Mouse (Mus musculus) brain, embryonic 14.5 days (tissue): ENCODE data around the gene Mindy4. TPM values are rescaled to one million over a fixed set of nuclear protein-coding genes. Genes with fewer than 3 reads are reported as not detected.

Experiments used
- DNase-seq: peaks from one replicate; pipeline ENCODE4 v3.0.0-alpha.2; 2011; ENCODE audit warnings: low read depth
- CTCF ChIP-seq: fragments of 200-500 bp; IDR thresholded peaks from 2 replicates; pipeline ENCODE4 v1.5.1; 2012; ENCODE audit warnings: inconsistent platforms, mild to moderate bottlenecking, moderate library complexity, borderline replicate concordance; ENCODE audit not compliant: insufficient read depth, insufficient read length; ENCODE audit errors: extremely low read depth
- POLR2A ChIP-seq: fragments of 200-500 bp; IDR thresholded peaks from 2 replicates; pipeline ENCODE4 v1.6.1; 2012; ENCODE audit warnings: mild to moderate bottlenecking, inconsistent platforms, borderline replicate concordance; ENCODE audit not compliant: poor library complexity, insufficient read depth, insufficient read length, severe bottlenecking; ENCODE audit errors: extremely low read depth
- polyA plus RNA-seq: library from polyadenylated mRNA; depleted of rRNA; stranded (reverse); fragments of >200 nt; gene quantifications from 2 replicates; pipeline ENCODE4 v1.2.3, GENCODE M21; 2012

The Mindy4 gene
- polyA plus RNA-seq, 1 experiment = 10.9 TPM

GRCm38 (mm10) chr6:55322980-55323379, 119.8 kb downstream of the Mindy4 start:
- DNase-seq = no peak
- no peak for TF ChIP-seq CTCF
- TF ChIP-seq POLR2A = no peak

GRCm38 (mm10) chr6:55323908-55324634, 120.9 kb downstream of the Mindy4 start:
- no peak for TF ChIP-seq CTCF
- TF ChIP-seq POLR2A = no peak
- DNase-seq = no peak

GRCm38 (mm10) chr6:55324785-55325184, 121.6 kb downstream of the Mindy4 start:
- no peak for TF ChIP-seq POLR2A
- TF ChIP-seq CTCF = no peak
- DNase-seq = no peak

GRCm38 (mm10) chr6:55326299-55326698, 123.1 kb downstream of the Mindy4 start:
- no peak for DNase-seq
- no peak for TF ChIP-seq POLR2A
- no peak for TF ChIP-seq CTCF

- DNase-seq = no peak
- no peak for TF ChIP-seq POLR2A
- no peak for TF ChIP-seq CTCF
Measured at GRCm38 (mm10) chr6:55327326-55327725, 124.1 kb downstream of the Mindy4 start.

GRCm38 (mm10) chr6:55328179-55328578, 125.0 kb downstream of the Mindy4 start:
- DNase-seq = no peak
- no peak for TF ChIP-seq CTCF
- no peak for TF ChIP-seq POLR2A

- DNase-seq = no peak
- TF ChIP-seq POLR2A (no peak), CTCF (no peak)
Measured at GRCm38 (mm10) chr6:55331315-55331714, 128.1 kb downstream of the Mindy4 start.

GRCm38 (mm10) chr6:55332100-55332772, 129.1 kb downstream of the Mindy4 start:
- DNase-seq = peak; percentile 72
- TF ChIP-seq CTCF (no peak), POLR2A (no peak)

GRCm38 (mm10) chr6:55332773-55333109, 129.6 kb downstream of the Mindy4 start:
- no peak for TF ChIP-seq CTCF
- no peak for TF ChIP-seq POLR2A
- DNase-seq = peak; percentile 89

GRCm38 (mm10) chr6:55335989-55336514, 132.9 kb downstream of the Mindy4 start, which contains the start of gene Aqp1:
TSS of gene Aqp1 (plus strand) at chr6:55336432.
- TF ChIP-seq CTCF (no peak), POLR2A (no peak)
- DNase-seq = peak; percentile 89

- no peak for TF ChIP-seq POLR2A
- no peak for TF ChIP-seq CTCF
Measured at GRCm38 (mm10) chr6:55337242-55337641, 134.1 kb downstream of the Mindy4 start.

More at GRCm38 (mm10) chr6:55337242-55337641, 134.1 kb downstream of the Mindy4 start:
- DNase-seq = no peak
